Comparison of ENCODE assay signal across 8 mouse cellular contexts in the genomic region with DNA sequence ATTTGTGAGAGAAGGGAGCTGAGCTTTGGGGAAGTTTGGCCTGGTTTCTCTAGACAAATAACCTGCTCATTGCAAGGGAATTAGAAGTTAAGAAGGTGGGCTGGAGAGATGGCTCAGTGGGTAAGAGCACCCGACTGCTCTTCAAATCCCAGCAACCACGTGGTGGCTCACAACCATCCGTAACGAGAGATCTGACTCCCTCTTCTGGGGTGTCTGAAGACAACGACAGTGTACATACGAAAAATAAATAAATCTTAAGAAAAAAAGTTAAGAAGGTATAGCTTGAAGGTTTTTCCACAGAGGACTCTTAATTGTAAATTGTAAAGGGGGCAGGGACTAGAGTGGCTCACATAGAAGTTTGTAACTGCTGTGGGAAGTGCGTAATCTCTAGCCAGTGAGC. TPM values are rescaled to one million over a fixed set of nuclear protein-coding genes. Genes with fewer than 3 reads are reported as not detected.
A peak's percentile ranks its signal among the peaks of the same experiment; 100 is the strongest.
DNase-seq lines count a peak whose midpoint lies in the region; ATAC-seq and TF ChIP-seq lines count a peak whose summit lies in the region.

No protein-coding gene starts in this region.

- peak overlapping the region; percentile 60; the same call in 1 of the 2 replicates for H3K27ac ChIP-seq in hindbrain, postnatal 0 days
- no peak overlapping the region for H3K27ac ChIP-seq in hindbrain, embryonic 16.5 days (ENCODE audit: low read depth, low read length)
- H3K27ac ChIP-seq in bone marrow, adult 2 months (ENCODE audit: control insufficient read depth, insufficient read depth, low read depth, low read length, poor library complexity), result peak overlapping the region; percentile 84
- H3K27ac ChIP-seq in liver, embryonic 12.5 days, result peak overlapping the region; percentile 96

- DNase-seq in hindbrain, postnatal 0 days (ENCODE audit: low spot score), result no peak
- peak; percentile 50 to 54 for DNase-seq in B cell, adult 2 months
- no peak for DNase-seq in cerebellum, adult 18-20 months
- DNase-seq in ovary, adult 18-20 months (ENCODE audit: low spot score), result no peak
- no peak for DNase-seq in cerebellum, postnatal 36 days

- no peak overlapping the region for H3K4me2 ChIP-seq in hindbrain, postnatal 0 days (ENCODE audit: low read depth, low read length)
- no peak overlapping the region for H3K4me2 ChIP-seq in hindbrain, embryonic 16.5 days (ENCODE audit: low read length)
- peak overlapping the region; percentile 78 for H3K4me2 ChIP-seq in liver, embryonic 12.5 days

- no peak overlapping the region for H3K4me3 ChIP-seq in hindbrain, postnatal 0 days (ENCODE audit: low read length)
- no peak overlapping the region for H3K4me3 ChIP-seq in hindbrain, embryonic 16.5 days (ENCODE audit: low read length)
- no peak overlapping the region for H3K4me3 ChIP-seq in bone marrow, adult 2 months (replicated peaks; ENCODE audit: control insufficient read depth, low read depth, low read length)
- H3K4me3 ChIP-seq in liver, embryonic 12.5 days, result peak overlapping the region; percentile 50

- ATAC-seq in hindbrain, postnatal 0 days, result no peak
- no peak for ATAC-seq in hindbrain, embryonic 16.5 days
- no peak for ATAC-seq in liver, embryonic 12.5 days

- no peak for TF ChIP-seq POLR2A in bone marrow, adult 2 months (IDR thresholded peaks at IDR 0.05; ENCODE audit: borderline replicate concordance, control insufficient read depth, low read depth, low read length)

- H3K9me3 ChIP-seq in hindbrain, postnatal 0 days (ENCODE audit: low read length), result no peaks in the 10 kb centered on the region
- no peaks in the 10 kb centered on the region for H3K9me3 ChIP-seq in hindbrain, embryonic 16.5 days (ENCODE audit: control insufficient read depth, low read length)
- H3K9me3 ChIP-seq in liver, embryonic 12.5 days (replicated peaks), result no peaks in the 10 kb centered on the region

- no peak overlapping the region for H3K9ac ChIP-seq in hindbrain, postnatal 0 days (replicated peaks; ENCODE audit: low read length)
- no peak overlapping the region for H3K9ac ChIP-seq in hindbrain, embryonic 16.5 days (ENCODE audit: low read depth, low read length)
- H3K9ac ChIP-seq in liver, embryonic 12.5 days, result peak overlapping the region; percentile 67

- 20% methylated on average over 7 of the region's 7 CpGs for WGBS in hindbrain, postnatal 0 days
- WGBS in hindbrain, embryonic 16.5 days, result 21% methylated on average over 7 of the region's 7 CpGs
- 17% methylated on average over 7 of the region's 7 CpGs for WGBS in bone marrow, adult 2 months
- 29% methylated on average over 7 of the region's 7 CpGs for whole genome bisulfite sequencing in liver, embryonic 12.5 days (ENCODE audit: insufficient replicate concordance)

- no peaks in the 10 kb centered on the region for H3K36me3 ChIP-seq in hindbrain, postnatal 0 days (ENCODE audit: insufficient read depth, low read length)
- peaks cover 3% of the 10 kb centered on the region for H3K36me3 ChIP-seq in hindbrain, embryonic 16.5 days (ENCODE audit: control insufficient read depth, insufficient read depth, low read length)
- peaks cover 23% of the 10 kb centered on the region for H3K36me3 ChIP-seq in liver, embryonic 12.5 days

- no peaks in the 10 kb centered on the region for H3K27me3 ChIP-seq in hindbrain, postnatal 0 days (ENCODE audit: insufficient read depth, low read length)
- no peaks in the 10 kb centered on the region for H3K27me3 ChIP-seq in hindbrain, embryonic 16.5 days (replicated peaks; ENCODE audit: control insufficient read depth, insufficient read depth, low read length)
- 0 out of 2 replicates have a peak, but pooled peaks cover 3% of the 10 kb centered on the region for H3K27me3 ChIP-seq in liver, embryonic 12.5 days (replicated peaks)

- no peak; the same call in 1 of the 2 replicates for TF ChIP-seq CTCF in hindbrain, postnatal 0 days (IDR thresholded peaks at IDR 0.05; ENCODE audit: low read depth)
- TF ChIP-seq CTCF in bone marrow, adult 2 months (IDR thresholded peaks at IDR 0.05; ENCODE audit: control insufficient read depth, insufficient read depth, low read length), result no peak

- H3K4me1 ChIP-seq in hindbrain, postnatal 0 days (ENCODE audit: insufficient read depth, low read length), result peaks cover 29% of the 10 kb centered on the region
- peaks cover 39% of the 10 kb centered on the region for H3K4me1 ChIP-seq in hindbrain, embryonic 16.5 days (ENCODE audit: control insufficient read depth, insufficient read depth, low read depth, low read length)
- peaks cover 10% of the 10 kb centered on the region for H3K4me1 ChIP-seq in bone marrow, adult 2 months (ENCODE audit: control insufficient read depth, insufficient read depth, low read length)
- H3K4me1 ChIP-seq in liver, embryonic 12.5 days, result peaks cover 51% of the 10 kb centered on the region

RNA-seq across cellular contexts. Expression of a gene that starts 1.9 kb away (rescaled TPM):
- 54.9 and 55.0 TPM in 2 replicates for total RNA-seq in hindbrain, postnatal 0 days (2014; rRNA removed)
- polyA plus RNA-seq in hindbrain, postnatal 0 days (2015; fragmentation: Nextera tagmentation; extraction: Ambion mirVana), result 81.7 and 90.4 TPM in 2 replicates
- polyA plus RNA-seq in hindbrain, embryonic 16.5 days (2015; fragmentation: Nextera tagmentation; extraction: Ambion mirVana), result 98.2 and 103 TPM in 2 replicates
- 37.3 and 38.3 TPM in 2 replicates for polyA plus RNA-seq in bone marrow, adult 2 months (2011; ENCODE audit: insufficient read depth, insufficient read length, low replicate concordance, missing spikeins)
- polyA plus RNA-seq in liver, embryonic 12.5 days (2016; fragmentation: Nextera tagmentation; extraction: Ambion mirVana), result 91.1 and 98.9 TPM in 2 replicates

RNA-seq across cellular contexts. Expression of a gene that starts 19.6 kb away (rescaled TPM):
- total RNA-seq in hindbrain, postnatal 0 days (2014; rRNA removed), result 0.04 and 0.58 TPM in 2 replicates
- polyA plus RNA-seq in hindbrain, postnatal 0 days (2015; fragmentation: Nextera tagmentation; extraction: Ambion mirVana), result 0.04 and 0.06 TPM in 2 replicates
- polyA plus RNA-seq in hindbrain, embryonic 16.5 days (2015; fragmentation: Nextera tagmentation; extraction: Ambion mirVana), result 0.09 and 0.10 TPM in 2 replicates
- 4.6 and 12.2 TPM in 2 replicates for polyA plus RNA-seq in bone marrow, adult 2 months (2011; ENCODE audit: insufficient read depth, insufficient read length, low replicate concordance, missing spikeins)
- polyA plus RNA-seq in liver, embryonic 12.5 days (2016; fragmentation: Nextera tagmentation; extraction: Ambion mirVana), result 3.9 and 4.3 TPM in 2 replicates

RNA-seq across cellular contexts. Expression of a gene that starts 20.0 kb away (rescaled TPM):
- total RNA-seq in hindbrain, postnatal 0 days (2014; rRNA removed), result 52.8 and 61.0 TPM in 2 replicates
- 147 and 155 TPM in 2 replicates for polyA plus RNA-seq in hindbrain, postnatal 0 days (2015; fragmentation: Nextera tagmentation; extraction: Ambion mirVana)
- 144 and 166 TPM in 2 replicates for polyA plus RNA-seq in hindbrain, embryonic 16.5 days (2015; fragmentation: Nextera tagmentation; extraction: Ambion mirVana)
- 221 and 300 TPM in 2 replicates for polyA plus RNA-seq in bone marrow, adult 2 months (2011; ENCODE audit: insufficient read depth, insufficient read length, low replicate concordance, missing spikeins)
- 157 TPM in 2 replicates for polyA plus RNA-seq in liver, embryonic 12.5 days (2016; fragmentation: Nextera tagmentation; extraction: Ambion mirVana)

RNA-seq across cellular contexts. Expression of a gene that starts 45.0 kb away (rescaled TPM):
- 42.5 and 43.6 TPM in 2 replicates for total RNA-seq in hindbrain, postnatal 0 days (2014; rRNA removed)
- 92.8 and 97.3 TPM in 2 replicates for polyA plus RNA-seq in hindbrain, postnatal 0 days (2015; fragmentation: Nextera tagmentation; extraction: Ambion mirVana)
- polyA plus RNA-seq in hindbrain, embryonic 16.5 days (2015; fragmentation: Nextera tagmentation; extraction: Ambion mirVana), result 74.1 and 78.4 TPM in 2 replicates
- polyA plus RNA-seq in bone marrow, adult 2 months (2011; ENCODE audit: insufficient read depth, insufficient read length, low replicate concordance, missing spikeins), result 57.7 and 172 TPM in 2 replicates
- polyA plus RNA-seq in liver, embryonic 12.5 days (2016; fragmentation: Nextera tagmentation; extraction: Ambion mirVana), result 22.2 and 23.8 TPM in 2 replicates

Comparison
In these comparisons a context has a peak if more than half of its experiments do, and no peak if none do; other contexts are left out.
1. DNase-seq: peak in B cell, adult 2 months (2 of 2); none in hindbrain, postnatal 0 days (single experiment), cerebellum, adult 18-20 months (0 of 2), ovary, adult 18-20 months (single experiment) and cerebellum, postnatal 36 days (0 of 2).